Mouse (Mus musculus) heart, embryonic 10.5 days (tissue): ENCODE results near the gene Htr2a. TPM values are rescaled to one million over a fixed set of nuclear protein-coding genes. Genes with fewer than 3 reads are reported as not detected.

ENCODE experiments used
- DNase-seq: peaks from one replicate; pipeline ENCODE4 v3.0.0-alpha.2; 2017; ENCODE audit warnings: low spot score
- H3K27ac ChIP-seq: fragments of 300-500 bp; sonication (generic); 2 replicates; pipeline ENCODE4 v1.5.1; 2016; ENCODE audit warnings: mild to moderate bottlenecking
- H3K27me3 ChIP-seq: fragments of 300-500 bp; sonication (generic); 2 replicates; pipeline ENCODE4 v1.6.1; 2016; ENCODE audit warnings: mild to moderate bottlenecking; ENCODE audit not compliant: poor library complexity, insufficient read depth, severe bottlenecking
- H3K36me3 ChIP-seq: fragments of 300-500 bp; sonication (generic); 2 replicates; pipeline ENCODE4 v1.6.1; 2016; ENCODE audit warnings: mild to moderate bottlenecking, moderate library complexity
- H3K4me1 ChIP-seq: fragments of 300-500 bp; sonication (generic); 2 replicates; pipeline ENCODE4 v1.6.1; 2016; ENCODE audit warnings: mild to moderate bottlenecking
- H3K4me3 ChIP-seq: fragments of 300-500 bp; sonication (generic); 2 replicates; pipeline ENCODE4 v1.5.1; 2016; ENCODE audit warnings: mild to moderate bottlenecking, moderate library complexity
- H3K9me3 ChIP-seq: fragments of 300-500 bp; sonication (generic); 2 replicates; pipeline ENCODE4 v1.6.1; 2016; ENCODE audit warnings: mild to moderate bottlenecking, moderate library complexity
- WGBS: fragments of 180-500 bp; shearing (Covaris S2); methylation state at CpG from one replicate; pipeline ENCODE4 v1.1.7; 2016; 5-methylcytosine and 5-hydroxymethylcytosine counted together
- polyA plus RNA-seq: library from polyadenylated mRNA; unstranded; fragments of >200 nt; fragmentation: Nextera tagmentation; extraction: Ambion mirVana; gene quantifications from 2 replicates; pipeline ENCODE4 v1.2.1, GENCODE M21; 2016

Gene Htr2a
- polyA plus RNA-seq, 1 experiment from 2014 or later: 0.20 TPM

- no peak overlapping the region for H3K27ac ChIP-seq
- no peaks in the 10 kb centered on the region for H3K27me3 ChIP-seq
- WGBS: 62% methylated on average over 3 of the region's 3 CpGs
- H3K4me3 ChIP-seq: no peak overlapping the region
- no peaks in the 10 kb centered on the region for H3K36me3 ChIP-seq
- DNase-seq: no peak
- no peaks in the 10 kb centered on the region for H3K4me1 ChIP-seq
- H3K9me3 ChIP-seq: no peaks in the 10 kb centered on the region
Measured at GRCm38 (mm10) chr14:74723541-74723940, 82.9 kb downstream of the Htr2a start.

GRCm38 (mm10) chr14:74731221-74732078, 90.8 kb downstream of the Htr2a start:
- H3K4me1 ChIP-seq: peaks cover 10% of the 10 kb centered on the region
- peaks cover 10% of the 10 kb centered on the region for H3K36me3 ChIP-seq
- WGBS: 32% methylated on average over 9 of the region's 9 CpGs
- H3K9me3 ChIP-seq: no peaks in the 10 kb centered on the region
- H3K4me3 ChIP-seq: peak overlapping the region; percentile 86
- DNase-seq: no peak
- peak overlapping the region; percentile 90 for H3K27ac ChIP-seq
- H3K27me3 ChIP-seq: no peaks in the 10 kb centered on the region

- Histone ChIP-seq H3K9me3 (no peaks in the 10 kb centered on the region), H3K4me1 (peaks cover 10% of the 10 kb centered on the region), H3K36me3 (peaks cover 18% of the 10 kb centered on the region), H3K4me3 (peak within 1 kb of the TSS; percentile 86), H3K27me3 (no peaks in the 10 kb centered on the region), H3K27ac (peak within 1 kb of the TSS; percentile 90)
- WGBS: under 1% methylated on average over 51 of the region's 53 CpGs
- peak; percentile 97 for DNase-seq
Measured at GRCm38 (mm10) chr14:74732079-74732783, 91.6 kb downstream of the Htr2a start, which contains the start of gene Esd. TSS of gene Esd (plus strand) at chr14:74732297.

- no peaks in the 10 kb centered on the region for H3K9me3 ChIP-seq
- H3K36me3 ChIP-seq: peaks cover 25% of the 10 kb centered on the region
- H3K4me3 ChIP-seq: peak overlapping the region; percentile 86; the same call in 1 of the 2 replicates
- DNase-seq: no peak
- WGBS: 74% methylated on average over 2 of the region's 2 CpGs
- H3K27ac ChIP-seq: no peak overlapping the region
- peaks cover 10% of the 10 kb centered on the region for H3K4me1 ChIP-seq
- no peaks in the 10 kb centered on the region for H3K27me3 ChIP-seq
Measured at GRCm38 (mm10) chr14:74733397-74733796, 92.8 kb downstream of the Htr2a start.

- no peak for DNase-seq
- peaks cover 45% of the 10 kb centered on the region for H3K36me3 ChIP-seq
- WGBS: 60% methylated on average over 6 of the region's 6 CpGs
- no peaks in the 10 kb centered on the region for H3K9me3 ChIP-seq
- no peak overlapping the region for H3K27ac ChIP-seq
- H3K4me3 ChIP-seq: no peak overlapping the region
- H3K4me1 ChIP-seq: peaks cover 10% of the 10 kb centered on the region
- no peaks in the 10 kb centered on the region for H3K27me3 ChIP-seq
Measured at GRCm38 (mm10) chr14:74735471-74735870, 94.8 kb downstream of the Htr2a start.

GRCm38 (mm10) chr14:74736850-74737249, 96.2 kb downstream of the Htr2a start:
- Histone ChIP-seq H3K27me3 (no peaks in the 10 kb centered on the region), H3K36me3 (peaks cover 59% of the 10 kb centered on the region), H3K4me1 (peaks cover 10% of the 10 kb centered on the region), H3K27ac (no peak overlapping the region), H3K9me3 (no peaks in the 10 kb centered on the region), H3K4me3 (no peak overlapping the region)
- no peak for DNase-seq
- 93% methylated on average over 6 of the region's 6 CpGs for WGBS

Other genes starting within 250 kb of the Htr2a start
- 261 and 265 TPM in 2 replicates for gene Esd, start 91.5 kb downstream of the Htr2a start, polyA plus RNA-seq